Mouse (Mus musculus) left cerebral cortex, adult 11 months (tissue): ENCODE measurements at regions not wholly inside any gene's neighbourhood (a gene's known extent, or its start where the extent isn't known, plus 50 kb on each side); places are given as distances from the start of the nearest gene placed in this dataset.

Experiments used
- DNase-seq: peaks from one replicate; pipeline ENCODE4 v3.0.0; 2022; ENCODE audit warnings: low spot score

- DNase-seq, result no peak
These were observed 60.4 kb upstream of the Rap1gds1 start for GRCm38 (mm10) chr3:139135371-139135770.

GRCm38 (mm10) chr3:139136044-139136443 lies 61.0 kb upstream of the Rap1gds1 start:
- no peak for DNase-seq

DNA sequence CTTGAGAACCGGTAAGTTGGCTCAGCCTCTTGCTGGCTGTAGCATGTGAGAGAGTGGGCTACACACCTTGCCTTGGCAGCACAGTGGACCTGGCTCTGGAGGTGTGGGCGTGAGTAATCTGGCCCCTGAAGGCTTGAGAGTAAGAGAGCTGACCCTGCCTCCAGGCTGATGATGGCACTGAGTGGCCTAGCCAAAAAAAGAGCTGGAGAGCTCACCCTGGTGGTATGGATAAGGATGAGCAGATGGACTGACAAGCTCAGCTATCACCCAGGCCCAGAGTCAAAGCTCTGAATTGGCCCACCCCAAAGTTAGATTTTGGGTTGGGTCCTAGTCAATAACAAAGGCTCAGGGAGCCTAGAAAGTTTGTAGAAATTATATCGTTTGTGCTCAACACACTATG lies 52.8 kb upstream of the Stpg2 start:
- peak; percentile 3 for DNase-seq

DNA sequence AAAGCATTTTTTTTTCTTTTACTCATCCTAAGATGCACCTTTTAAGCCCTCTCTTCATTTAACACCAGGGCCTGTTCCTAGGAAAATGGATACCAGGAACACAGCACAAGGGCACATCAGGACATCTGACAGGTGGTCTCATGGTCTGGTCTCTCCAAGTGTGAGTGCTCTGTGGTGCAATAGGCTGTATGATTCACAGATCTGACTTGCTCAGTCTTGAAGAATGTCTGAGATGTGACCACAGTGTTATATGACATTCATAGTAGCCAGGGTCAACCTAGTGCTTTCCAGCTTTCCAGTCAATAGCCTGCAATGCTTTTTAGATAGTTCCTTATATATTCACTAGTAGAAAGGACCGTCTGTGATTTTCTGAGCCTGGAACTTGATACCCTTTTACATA lies 51.2 kb upstream of the Stpg2 start:
- no peak for DNase-seq
